11 mouse cellular contexts compared by ENCODE assay signal in the genomic region with DNA sequence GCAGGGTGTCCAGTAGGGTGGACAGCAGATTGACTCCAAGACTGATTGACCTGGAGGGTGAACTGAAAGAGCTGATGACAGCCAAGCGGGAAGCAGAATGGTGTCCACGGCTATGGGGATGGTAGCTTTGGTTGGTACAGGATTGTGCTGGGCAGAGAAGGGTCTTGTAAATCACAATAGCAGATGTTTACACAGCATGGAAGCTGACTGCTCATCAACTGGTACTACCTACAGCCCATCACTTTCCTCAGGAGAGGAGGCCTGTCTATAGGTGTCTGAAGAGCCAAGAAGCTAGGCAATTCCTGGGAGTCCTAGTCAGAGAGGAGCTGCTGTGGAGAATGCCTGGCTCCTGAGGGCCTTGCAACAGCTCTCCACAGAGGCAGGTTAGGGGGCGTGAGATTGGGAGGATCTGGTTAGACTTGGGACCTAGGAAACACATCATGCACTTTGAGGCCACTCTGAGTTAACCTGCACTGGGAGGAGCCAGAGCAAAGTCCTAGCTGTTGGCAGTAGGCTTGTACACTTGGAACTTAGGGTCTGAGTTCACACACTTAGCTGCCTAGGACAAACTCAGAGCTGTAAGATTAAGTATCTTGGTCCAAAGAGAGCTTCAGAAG. TPM values are rescaled to one million over a fixed set of nuclear protein-coding genes. Genes with fewer than 3 reads are reported as not detected.
A peak's percentile ranks its signal among the peaks of the same experiment; 100 is the strongest.
DNase-seq lines count a peak whose midpoint lies in the region; ATAC-seq and TF ChIP-seq lines count a peak whose summit lies in the region.
"Had no signal": no experiment of that assay in that cellular context is flagged by ENCODE, and none has a peak within 500 bp of the region (broad histone marks: within the 10 kb centered on the region; RNA-seq: fewer than 3 reads in every experiment).

No protein-coding gene starts in this region.

- no peak overlapping the region for H3K4me2 ChIP-seq in forebrain, postnatal 0 days (ENCODE audit: low read depth)
- no peak overlapping the region for H3K4me2 ChIP-seq in forebrain, embryonic 16.5 days (ENCODE audit: low read length)
- H3K4me2 ChIP-seq in CH12.LX (ENCODE audit: insufficient read depth, low read depth, poor library complexity, severe bottlenecking): no peak overlapping the region
- no peak overlapping the region for H3K4me2 ChIP-seq in liver, embryonic 12.5 days
- H3K4me2 ChIP-seq in midbrain, embryonic 13.5 days (replicated peaks): no peak overlapping the region

- no peak for TF ChIP-seq CTCF in forebrain, postnatal 0 days (IDR thresholded peaks at IDR 0.05; ENCODE audit: low read depth)
- no peak for TF ChIP-seq CTCF in CH12.LX (conservative IDR thresholded peaks at IDR 0.05 in 1 of 2, IDR thresholded peaks at IDR 0.05 in 1 of 2; ENCODE audit: low read depth in 2 of 2, low read length in 2 of 2)

- peak; percentile 65 for TF ChIP-seq POLR2A in CH12.LX (IDR thresholded peaks at IDR 0.05; ENCODE audit: low read depth, low read length)

- 94% methylated on average over 3 of the region's 3 CpGs for WGBS in forebrain, postnatal 0 days
- 89% methylated on average over 3 of the region's 3 CpGs for WGBS in forebrain, embryonic 16.5 days
- 80% methylated on average over 3 of the region's 3 CpGs for WGBS in liver, embryonic 12.5 days (ENCODE audit: insufficient replicate concordance)
- WGBS in midbrain, embryonic 13.5 days: 81% methylated on average over 3 of the region's 3 CpGs

- DNase-seq in forebrain, postnatal 0 days: peak; percentile 3
- DNase-seq in CH12.LX (ENCODE audit: extremely low read depth): no peak
- peak; percentile 85 to 91 for DNase-seq in kidney, adult 8-10 months
- DNase-seq in adrenal gland, postnatal 14 days: no peak
- no peak for DNase-seq in embryo, embryonic 10 days (ENCODE audit: low spot score)

- in situ Hi-C loops in CH12.LX (cut with MboI; ENCODE audit: low pct_ligation_motif_present, low pct_unique_long_range_greater_than_20kb, low sequenced_read_pairs): no loop called here

- no peak for TF ChIP-seq EP300 in CH12.LX (IDR thresholded peaks at IDR 0.05; ENCODE audit: low read length)

- no peak for TF ChIP-seq RAD21 in CH12.LX (IDR thresholded peaks at IDR 0.05; ENCODE audit: low read depth, low read length)

- peaks cover 26% of the 10 kb centered on the region for H3K36me3 ChIP-seq in forebrain, postnatal 0 days (ENCODE audit: insufficient read depth)
- H3K36me3 ChIP-seq in forebrain, embryonic 16.5 days (ENCODE audit: control insufficient read depth, insufficient read depth): peaks cover 15% of the 10 kb centered on the region; the same call in 1 of the 2 replicates
- H3K36me3 ChIP-seq in CH12.LX (replicated peaks in 1 of 2; ENCODE audit: control insufficient read depth in 1 of 2, insufficient read depth in 1 of 2, low read length in 1 of 2): peaks cover 32 to 46% of the 10 kb centered on the region in 2 experiments
- H3K36me3 ChIP-seq in liver, embryonic 12.5 days: peaks cover 40% of the 10 kb centered on the region
- H3K36me3 ChIP-seq in midbrain, embryonic 13.5 days: peaks cover 33% of the 10 kb centered on the region

- H3K4me3 ChIP-seq in forebrain, postnatal 0 days (ENCODE audit: low read depth, low read length): no peak overlapping the region
- no peak overlapping the region for H3K4me3 ChIP-seq in forebrain, embryonic 16.5 days (replicated peaks; ENCODE audit: low read length)
- no peak overlapping the region for H3K4me3 ChIP-seq in CH12.LX (replicated peaks in 1 of 3; ENCODE audit: low read depth in 2 of 3, low read length in 2 of 3, poor library complexity in 1 of 3)
- H3K4me3 ChIP-seq in liver, embryonic 12.5 days: no peak overlapping the region
- no peak overlapping the region for H3K4me3 ChIP-seq in midbrain, embryonic 13.5 days (replicated peaks)
- H3K4me3 ChIP-seq: left cerebral cortex, adult 2 months had no signal

- dilution Hi-C loops in CH12.LX (cut with MboI; ENCODE audit: extremely low pct_ligation_motif_present, extremely low pct_unique_long_range_greater_than_20kb, low sequenced_read_pairs): no loop called here

- H3K9me3 ChIP-seq in forebrain, postnatal 0 days (ENCODE audit: low read length): no peaks in the 10 kb centered on the region
- no peaks in the 10 kb centered on the region for H3K9me3 ChIP-seq in forebrain, embryonic 16.5 days (ENCODE audit: control insufficient read depth, low read length)
- H3K9me3 ChIP-seq in CH12.LX (replicated peaks; ENCODE audit: low read length): no peaks in the 10 kb centered on the region
- H3K9me3 ChIP-seq in liver, embryonic 12.5 days (replicated peaks): no peaks in the 10 kb centered on the region
- H3K9me3 ChIP-seq in midbrain, embryonic 13.5 days: no peaks in the 10 kb centered on the region

- peaks cover 43% of the 10 kb centered on the region for H3K79me2 ChIP-seq in CH12.LX (replicated peaks; ENCODE audit: control insufficient read depth, extremely low read depth, insufficient read depth, poor library complexity, severe bottlenecking)

- H3K27me3 ChIP-seq in forebrain, postnatal 0 days (ENCODE audit: insufficient read depth, low read length): no peaks in the 10 kb centered on the region
- H3K27me3 ChIP-seq in forebrain, embryonic 16.5 days (replicated peaks; ENCODE audit: control insufficient read depth, insufficient read depth, low read length): no peaks in the 10 kb centered on the region
- H3K27me3 ChIP-seq in CH12.LX (replicated peaks): no peaks in the 10 kb centered on the region
- no peaks in the 10 kb centered on the region for H3K27me3 ChIP-seq in liver, embryonic 12.5 days (replicated peaks)
- no peaks in the 10 kb centered on the region for H3K27me3 ChIP-seq in midbrain, embryonic 13.5 days

- H3K27ac ChIP-seq in forebrain, postnatal 0 days (ENCODE audit: low read depth, low read length): no peak overlapping the region
- no peak overlapping the region for H3K27ac ChIP-seq in forebrain, embryonic 16.5 days (ENCODE audit: low read length)
- no peak overlapping the region for H3K27ac ChIP-seq in CH12.LX (ENCODE audit: insufficient read depth, low read depth)
- peak overlapping the region; percentile 67 for H3K27ac ChIP-seq in liver, embryonic 12.5 days
- no peak overlapping the region for H3K27ac ChIP-seq in midbrain, embryonic 13.5 days
- H3K27ac ChIP-seq: hindbrain, postnatal 0 days; left cerebral cortex, adult 2 months had no signal

- H3K4me1 ChIP-seq in forebrain, postnatal 0 days (ENCODE audit: insufficient read depth): peaks cover 12% of the 10 kb centered on the region
- H3K4me1 ChIP-seq in forebrain, embryonic 16.5 days (replicated peaks; ENCODE audit: control insufficient read depth, insufficient read depth, low read length): peaks cover 26% of the 10 kb centered on the region
- peaks cover 11 to 61% of the 10 kb centered on the region in 2 experiments for H3K4me1 ChIP-seq in CH12.LX (ENCODE audit: control insufficient read depth in 1 of 2, insufficient read depth in 2 of 2)
- H3K4me1 ChIP-seq in liver, embryonic 12.5 days: peaks cover 60% of the 10 kb centered on the region
- peaks cover 42% of the 10 kb centered on the region for H3K4me1 ChIP-seq in midbrain, embryonic 13.5 days (replicated peaks)

- ATAC-seq in forebrain, postnatal 0 days: no peak
- no peak for ATAC-seq in forebrain, embryonic 16.5 days
- no peak for ATAC-seq in liver, embryonic 12.5 days
- no peak for ATAC-seq in midbrain, embryonic 13.5 days
- ATAC-seq: hindbrain, postnatal 0 days; lung, postnatal 0 days had no signal

- H3K9ac ChIP-seq in forebrain, postnatal 0 days: no peak overlapping the region
- no peak overlapping the region for H3K9ac ChIP-seq in forebrain, embryonic 16.5 days (replicated peaks; ENCODE audit: low read depth, low read length)
- H3K9ac ChIP-seq in CH12.LX (ENCODE audit: insufficient read depth, low read depth): no peak overlapping the region
- H3K9ac ChIP-seq in liver, embryonic 12.5 days: no peak overlapping the region
- no peak overlapping the region for H3K9ac ChIP-seq in midbrain, embryonic 13.5 days (replicated peaks)

RNA-seq across cellular contexts. Expression of a gene that starts 3.4 kb away (rescaled TPM):
- total RNA-seq in forebrain, postnatal 0 days (2014; rRNA removed): 162 and 174 TPM in 2 replicates
- polyA plus RNA-seq in forebrain, postnatal 0 days (2015; fragmentation: Nextera tagmentation; extraction: Ambion mirVana): 208 and 218 TPM in 2 replicates
- polyA plus RNA-seq in forebrain, embryonic 16.5 days (2015; fragmentation: Nextera tagmentation; extraction: Ambion mirVana): 238 and 265 TPM in 2 replicates
- 531 and 594 TPM in 2 replicates for total RNA-seq in CH12.LX (2012; rRNA removed)
- 453 and 486 TPM in 2 replicates for total RNA-seq in CH12.LX (2014; rRNA removed)
- 644 and 662 TPM in 2 replicates for polyA plus RNA-seq in CH12.LX (2012; ENCODE audit: insufficient read length, low read depth)
- 443 and 468 TPM in 2 replicates for polyA plus RNA-seq in liver, embryonic 12.5 days (2016; fragmentation: Nextera tagmentation; extraction: Ambion mirVana)
- total RNA-seq in adrenal gland, postnatal 14 days (2021): 449 and 479 TPM in 2 replicates
- polyA plus RNA-seq in midbrain, embryonic 13.5 days (2015; fragmentation: Nextera tagmentation; extraction: Ambion mirVana): 279 and 297 TPM in 2 replicates

RNA-seq across cellular contexts. Expression of a gene that starts 5.0 kb away (rescaled TPM):
- total RNA-seq in forebrain, postnatal 0 days (2014; rRNA removed): 214 and 237 TPM in 2 replicates
- 416 and 435 TPM in 2 replicates for polyA plus RNA-seq in forebrain, postnatal 0 days (2015; fragmentation: Nextera tagmentation; extraction: Ambion mirVana)
- polyA plus RNA-seq in forebrain, embryonic 16.5 days (2015; fragmentation: Nextera tagmentation; extraction: Ambion mirVana): 477 and 485 TPM in 2 replicates
- total RNA-seq in CH12.LX (2012; rRNA removed): 417 and 467 TPM in 2 replicates
- 126 and 172 TPM in 2 replicates for total RNA-seq in CH12.LX (2014; rRNA removed)
- polyA plus RNA-seq in CH12.LX (2012; ENCODE audit: insufficient read length, low read depth): 957 and 958 TPM in 2 replicates
- 337 and 356 TPM in 2 replicates for polyA plus RNA-seq in liver, embryonic 12.5 days (2016; fragmentation: Nextera tagmentation; extraction: Ambion mirVana)
- total RNA-seq in adrenal gland, postnatal 14 days (2021): 268 and 310 TPM in 2 replicates
- 452 and 461 TPM in 2 replicates for polyA plus RNA-seq in midbrain, embryonic 13.5 days (2015; fragmentation: Nextera tagmentation; extraction: Ambion mirVana)

RNA-seq across cellular contexts. Expression of a gene that starts 21.7 kb away (rescaled TPM):
- total RNA-seq in forebrain, postnatal 0 days (2014; rRNA removed): 99.8 and 111 TPM in 2 replicates
- polyA plus RNA-seq in forebrain, postnatal 0 days (2015; fragmentation: Nextera tagmentation; extraction: Ambion mirVana): 207 and 238 TPM in 2 replicates
- polyA plus RNA-seq in forebrain, embryonic 16.5 days (2015; fragmentation: Nextera tagmentation; extraction: Ambion mirVana): 287 and 320 TPM in 2 replicates
- total RNA-seq in CH12.LX (2012; rRNA removed) (582 and 793 TPM in 2 replicates), CH12.LX (2014; rRNA removed) (358 and 361 TPM in 2 replicates)
- polyA plus RNA-seq in CH12.LX (2012; ENCODE audit: insufficient read length, low read depth): 444 and 451 TPM in 2 replicates
- polyA plus RNA-seq in liver, embryonic 12.5 days (2016; fragmentation: Nextera tagmentation; extraction: Ambion mirVana): 542 and 545 TPM in 2 replicates
- total RNA-seq in adrenal gland, postnatal 14 days (2021): 120 and 128 TPM in 2 replicates
- polyA plus RNA-seq in midbrain, embryonic 13.5 days (2015; fragmentation: Nextera tagmentation; extraction: Ambion mirVana): 303 and 358 TPM in 2 replicates

RNA-seq across cellular contexts. Expression of a gene that starts 21.7 kb away (rescaled TPM):
- 54.2 and 64.2 TPM in 2 replicates for total RNA-seq in forebrain, postnatal 0 days (2014; rRNA removed)
- polyA plus RNA-seq in forebrain, postnatal 0 days (2015; fragmentation: Nextera tagmentation; extraction: Ambion mirVana): 207 and 226 TPM in 2 replicates
- 178 and 192 TPM in 2 replicates for polyA plus RNA-seq in forebrain, embryonic 16.5 days (2015; fragmentation: Nextera tagmentation; extraction: Ambion mirVana)
- total RNA-seq in CH12.LX (2012; rRNA removed) (108 and 114 TPM in 2 replicates), CH12.LX (2014; rRNA removed) (51.7 and 57.0 TPM in 2 replicates)
- polyA plus RNA-seq in CH12.LX (2012; ENCODE audit: insufficient read length, low read depth): 142 and 145 TPM in 2 replicates
- 118 and 120 TPM in 2 replicates for polyA plus RNA-seq in liver, embryonic 12.5 days (2016; fragmentation: Nextera tagmentation; extraction: Ambion mirVana)
- 68.3 and 69.0 TPM in 2 replicates for total RNA-seq in adrenal gland, postnatal 14 days (2021)
- polyA plus RNA-seq in midbrain, embryonic 13.5 days (2015; fragmentation: Nextera tagmentation; extraction: Ambion mirVana): 180 and 183 TPM in 2 replicates

RNA-seq across cellular contexts. Expression of a gene that starts 25.5 kb away (rescaled TPM):
- not detected in 2 replicates for total RNA-seq in forebrain, postnatal 0 days (2014; rRNA removed)
- polyA plus RNA-seq in forebrain, postnatal 0 days (2015; fragmentation: Nextera tagmentation; extraction: Ambion mirVana): not detected in 2 replicates
- not detected in 2 replicates for polyA plus RNA-seq in forebrain, embryonic 16.5 days (2015; fragmentation: Nextera tagmentation; extraction: Ambion mirVana)
- total RNA-seq in CH12.LX (2012; rRNA removed): not detected in 2 replicates
- total RNA-seq in CH12.LX (2014; rRNA removed): not detected in 2 replicates
- polyA plus RNA-seq in CH12.LX (2012; ENCODE audit: insufficient read length, low read depth): not detected in 2 replicates
- polyA plus RNA-seq in liver, embryonic 12.5 days (2016; fragmentation: Nextera tagmentation; extraction: Ambion mirVana): not detected in 2 replicates
- total RNA-seq in adrenal gland, postnatal 14 days (2021): 0.48 TPM in 1 of 2 replicates, not detected in the other
- not detected in 2 replicates for polyA plus RNA-seq in midbrain, embryonic 13.5 days (2015; fragmentation: Nextera tagmentation; extraction: Ambion mirVana)
- total RNA-seq: hindbrain, postnatal 0 days; left cerebral cortex, adult 2 months had no signal
- polyA plus RNA-seq: hindbrain, postnatal 0 days; lung, postnatal 0 days had no signal

Comparison
In these comparisons a context has a peak if more than half of its experiments do, and no peak if none do; other contexts are left out.
1. DNase-seq: peak in forebrain, postnatal 0 days (single experiment) and kidney, adult 8-10 months (2 of 2); none in CH12.LX (single experiment), adrenal gland, postnatal 14 days (single experiment) and embryo, embryonic 10 days (single experiment).